Mouse (Mus musculus): ENCODE results near the gene Gm20498. TPM values are rescaled to one million over a fixed set of nuclear protein-coding genes. Genes with fewer than 3 reads are reported as not detected.

Gene Gm20498
- polyA plus RNA-seq (2012) = 47.0 and 47.9 TPM in 2 replicates

GRCm38 (mm10) chr12:81532316-81533028 lies at the start of gene Gm20498, which contains the start of gene Synj2bp:
Gene Gm20498, minus strand, starts transcription at chr12:81532905.
Gene Synj2bp, minus strand, starts transcription at chr12:81532911.

GRCm38 (mm10) chr12:81568374-81568773 lies 35.7 kb upstream of the Gm20498 start, which contains the start of gene Adam21:
Gene Adam21, minus strand, starts transcription at chr12:81568474.

GRCm38 (mm10) chr12:81484727-81485191 lies 47.9 kb downstream of the Gm20498 start, which contains the start of gene Cox16:
Gene Cox16, minus strand, starts transcription at chr12:81485127.

DNA sequence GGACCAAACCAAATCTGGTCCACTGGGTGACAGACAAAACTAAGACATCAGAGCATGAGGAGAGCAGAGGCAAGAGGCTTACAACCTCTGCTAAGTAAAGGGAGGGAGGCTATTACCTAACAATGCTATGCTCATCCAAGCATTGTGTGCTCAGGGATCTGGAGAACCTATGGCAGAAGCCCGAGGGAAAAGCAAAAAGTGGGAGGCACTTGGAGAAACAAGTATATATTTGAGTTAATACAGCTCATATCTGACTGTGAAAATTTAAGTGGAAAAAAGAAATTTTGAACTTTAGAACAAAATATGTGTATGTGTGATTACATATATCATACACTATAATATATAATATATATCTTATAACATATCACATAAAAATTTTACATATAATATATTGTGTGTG lies 110.9 kb downstream of the Gm20498 start, which contains the start of gene Adam4:
Gene Adam4 (minus strand): TSS at position 101 of the 400 bp plus-strand sequence.

GRCm38 (mm10) chr12:81379364-81379763 lies 153.3 kb downstream of the Gm20498 start, which contains the start of gene Gm4787:
Gene Gm4787, minus strand, starts transcription at chr12:81379464.

DNA sequence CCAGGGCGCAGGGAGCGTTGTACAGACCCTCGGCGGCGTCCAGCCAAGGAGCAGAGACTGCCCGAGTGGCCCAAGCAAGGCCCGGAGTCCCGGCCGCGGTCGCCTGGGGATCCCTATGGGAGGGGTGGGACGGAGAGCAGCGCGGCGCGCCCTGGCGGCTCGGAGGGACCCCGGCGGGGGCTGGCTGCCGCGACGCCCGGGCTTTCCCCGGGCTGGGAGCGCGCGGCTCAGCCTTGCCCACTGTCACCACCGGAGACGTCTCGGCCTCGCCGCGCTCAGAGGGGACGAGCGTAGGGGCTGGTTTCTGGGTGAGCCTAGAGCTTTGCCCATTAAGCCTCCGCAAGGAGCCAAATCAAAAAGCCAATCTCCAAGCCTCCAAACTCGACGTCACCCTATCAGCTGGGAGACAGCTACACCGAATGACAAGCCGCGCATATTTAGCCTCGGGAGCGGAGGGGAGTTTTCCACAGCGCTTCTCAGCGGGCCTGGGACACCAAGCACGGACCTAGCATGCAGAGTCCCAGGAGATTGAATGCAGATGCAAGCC lies 199.8 kb downstream of the Gm20498 start, which contains the start of gene Slc8a3:
Gene Slc8a3 (minus strand): TSS at position 306 of the 547 bp plus-strand sequence.

Other genes starting within 250 kb of the Gm20498 start
- not detected in 2 replicates for gene Slc8a3, start 199.7 kb downstream of the Gm20498 start, polyA plus RNA-seq (2012)
- 0.04 TPM in 1 of 2 replicates, not detected in the other for gene Gm4787, start 153.4 kb downstream of the Gm20498 start, polyA plus RNA-seq (2012)
- 0.02 TPM in 1 of 2 replicates, not detected in the other for gene Adam4, start 111.0 kb downstream of the Gm20498 start, polyA plus RNA-seq (2012)
- gene Cox16, start 47.8 kb downstream of the Gm20498 start, polyA plus RNA-seq (2012) = 33.7 and 49.7 TPM in 2 replicates
- 1.4 and 1.5 TPM in 2 replicates for gene Synj2bp, start within 50 bp of the Gm20498 start, polyA plus RNA-seq (2012)
- 0.04 TPM in 1 of 2 replicates, not detected in the other for gene Adam21, start 35.6 kb upstream of the Gm20498 start, polyA plus RNA-seq (2012)
- 0.85 and 2.2 TPM in 2 replicates for gene Med6, start 62.1 kb upstream of the Gm20498 start, polyA plus RNA-seq (2012)
- not detected in 2 replicates for gene Ttc9, start 98.3 kb upstream of the Gm20498 start, polyA plus RNA-seq (2012)
- gene Map3k9, start 248.3 kb upstream of the Gm20498 start, polyA plus RNA-seq (2012) = 1.9 and 2.5 TPM in 2 replicates

All from megakaryocyte-erythroid progenitor cell, adult 5 weeks (primary cell).